Mouse (Mus musculus) cortical plate, adult 2 months (tissue): Measurements from ENCODE around the gene Nubp1. TPM values are rescaled to one million over a fixed set of nuclear protein-coding genes. Genes with fewer than 3 reads are reported as not detected.

ENCODE experiments used
- H3K27ac ChIP-seq: fragments of 200-500 bp; 2 replicates; pipeline ENCODE4 v1.5.1; 2012; ENCODE audit warnings: low read length, control low read depth, inconsistent platforms; ENCODE audit not compliant: insufficient read depth
- H3K4me1 ChIP-seq: fragments of 200-500 bp; 2 replicates; pipeline ENCODE4 v1.6.1; 2011; ENCODE audit warnings: low read length; ENCODE audit not compliant: control insufficient read depth, insufficient read depth
- H3K4me3 ChIP-seq: fragments of 200-500 bp; 2 replicates; pipeline ENCODE4 v1.5.1; 2011; ENCODE audit warnings: mild to moderate bottlenecking, low read length, control low read depth; ENCODE audit not compliant: insufficient read depth
- CTCF ChIP-seq: fragments of 200-500 bp; IDR thresholded peaks from 2 replicates; pipeline ENCODE4 v1.5.1; 2011; ENCODE audit warnings: mild to moderate bottlenecking, control low read depth, low read length; ENCODE audit not compliant: insufficient read depth; ENCODE audit errors: extremely low read depth
- POLR2A ChIP-seq: fragments of 200-500 bp; IDR thresholded peaks from 2 replicates; pipeline ENCODE4 v1.6.1; 2011; ENCODE audit warnings: mild to moderate bottlenecking, low read length, control low read depth; ENCODE audit not compliant: insufficient read depth; ENCODE audit errors: extremely low read depth
- polyA plus RNA-seq: library from polyadenylated mRNA; depleted of rRNA; stranded (reverse); fragments of >200 nt; gene quantifications from 2 replicates; pipeline ENCODE4 v1.2.3, GENCODE M21; 2012

Nubp1 gene
- polyA plus RNA-seq, 1 experiment: 24.6 TPM

- no peak overlapping the region for H3K27ac ChIP-seq
- no peak overlapping the region for H3K4me3 ChIP-seq
- TF ChIP-seq POLR2A (no peak), CTCF (no peak)
- no peaks in the 10 kb centered on the region for H3K4me1 ChIP-seq
These were observed 6.0 kb downstream of the Nubp1 start for GRCm38 (mm10) chr16:10417723-10418259.

GRCm38 (mm10) chr16:10420447-10421054 lies 8.8 kb downstream of the Nubp1 start:
- Histone ChIP-seq H3K4me1 (no peaks in the 10 kb centered on the region), H3K27ac (no peak overlapping the region), H3K4me3 (no peak overlapping the region)
- TF ChIP-seq CTCF (no peak), POLR2A (no peak)

GRCm38 (mm10) chr16:10431911-10432310 lies 20.2 kb downstream of the Nubp1 start:
- peaks cover 3% of the 10 kb centered on the region; the same call in 1 of the 2 replicates for H3K4me1 ChIP-seq
- no peak for TF ChIP-seq POLR2A
- TF ChIP-seq CTCF: no peak
- H3K27ac ChIP-seq: no peak overlapping the region
- no peak overlapping the region for H3K4me3 ChIP-seq

- no peak overlapping the region for H3K4me3 ChIP-seq
- H3K4me1 ChIP-seq: peaks cover 3% of the 10 kb centered on the region; the same call in 1 of the 2 replicates
- no peak for TF ChIP-seq CTCF
- no peak for TF ChIP-seq POLR2A
- no peak overlapping the region for H3K27ac ChIP-seq
These were observed 20.6 kb downstream of the Nubp1 start for GRCm38 (mm10) chr16:10432387-10432786.

- H3K4me1 ChIP-seq: peaks cover 3% of the 10 kb centered on the region; the same call in 1 of the 2 replicates
- H3K27ac ChIP-seq: no peak overlapping the region
- no peak overlapping the region for H3K4me3 ChIP-seq
- no peak for TF ChIP-seq POLR2A
- no peak for TF ChIP-seq CTCF
These were observed 21.6 kb downstream of the Nubp1 start for GRCm38 (mm10) chr16:10433344-10433743.

GRCm38 (mm10) chr16:10436166-10436565 lies 24.4 kb downstream of the Nubp1 start:
- no peak for TF ChIP-seq POLR2A
- TF ChIP-seq CTCF: no peak
- Histone ChIP-seq H3K27ac (no peak overlapping the region), H3K4me1 (peaks cover 5% of the 10 kb centered on the region), H3K4me3 (no peak overlapping the region)

GRCm38 (mm10) chr16:10438055-10438454 lies 26.3 kb downstream of the Nubp1 start:
- TF ChIP-seq POLR2A (no peak), CTCF (no peak)
- no peak overlapping the region for H3K4me3 ChIP-seq
- H3K27ac ChIP-seq: no peak overlapping the region
- H3K4me1 ChIP-seq: peaks cover 3% of the 10 kb centered on the region; the same call in 1 of the 2 replicates

GRCm38 (mm10) chr16:10441328-10441727 lies 29.6 kb downstream of the Nubp1 start:
- TF ChIP-seq CTCF (no peak), POLR2A (no peak)
- Histone ChIP-seq H3K4me1 (peaks cover 6% of the 10 kb centered on the region), H3K27ac (no peak overlapping the region), H3K4me3 (no peak overlapping the region)

- H3K4me3 ChIP-seq: no peak overlapping the region
- no peak for TF ChIP-seq CTCF
- no peak for TF ChIP-seq POLR2A
These were observed 30.0 kb downstream of the Nubp1 start for GRCm38 (mm10) chr16:10441761-10442160.

GRCm38 (mm10) chr16:10443723-10444122 lies 32.0 kb downstream of the Nubp1 start:
- peaks cover 6% of the 10 kb centered on the region for H3K4me1 ChIP-seq

More at GRCm38 (mm10) chr16:10441761-10442160, 30.0 kb downstream of the Nubp1 start:
- Histone ChIP-seq H3K4me1 (peaks cover 6% of the 10 kb centered on the region), H3K27ac (no peak overlapping the region)

More at GRCm38 (mm10) chr16:10443723-10444122, 32.0 kb downstream of the Nubp1 start:
- no peak for TF ChIP-seq CTCF
- TF ChIP-seq POLR2A: no peak
- no peak overlapping the region for H3K4me3 ChIP-seq
- H3K27ac ChIP-seq: no peak overlapping the region
